Mouse (Mus musculus) myocyte (in vitro differentiated cells): ENCODE data around the gene Fam107b.

Experiments
- CEBPB ChIP-seq: IDR thresholded peaks from 2 replicates; pipeline ENCODE4 v1.6.1; 2011; ENCODE audit warnings: mild to moderate bottlenecking, moderate library complexity; ENCODE audit not compliant: poor library complexity, insufficient read depth, severe bottlenecking
- E2F4 ChIP-seq: IDR thresholded peaks from one replicate; pipeline ENCODE4 v1.6.1; 2011; ENCODE audit warnings: mild to moderate bottlenecking, control low read depth, moderate library complexity; ENCODE audit not compliant: insufficient read depth
- MAX ChIP-seq: IDR thresholded peaks from one replicate; pipeline ENCODE4 v1.6.1; 2011; ENCODE audit warnings: low read depth, mild to moderate bottlenecking, control low read depth
- MYOG ChIP-seq, 3 experiments: IDR thresholded peaks; one replicate each; pipeline ENCODE4 v1.6.1; 2011; ENCODE audit warnings: control low read depth in 2 of 3, low read depth in 2 of 3, mild to moderate bottlenecking in 2 of 3; ENCODE audit not compliant: insufficient read length in 2 of 3, control insufficient read depth in 1 of 3, insufficient read depth in 1 of 3
- POLR2A ChIP-seq: IDR thresholded peaks from one replicate; pipeline ENCODE4 v1.6.1; 2011; ENCODE audit warnings: low read depth, mild to moderate bottlenecking, control low read depth, moderate library complexity; ENCODE audit not compliant: insufficient read length
- POLR2AphosphoS2 ChIP-seq: IDR thresholded peaks from one replicate; pipeline ENCODE4 v1.6.1; 2011; ENCODE audit warnings: low read depth, control low read depth; ENCODE audit not compliant: insufficient read length
- REST ChIP-seq: IDR thresholded peaks from one replicate; pipeline ENCODE4 v1.6.1; 2011; ENCODE audit warnings: mild to moderate bottlenecking, control low read depth, moderate library complexity; ENCODE audit not compliant: insufficient read depth, insufficient read length
- SRF ChIP-seq: IDR thresholded peaks from one replicate; pipeline ENCODE4 v1.6.1; 2011; ENCODE audit warnings: low read depth; ENCODE audit not compliant: control insufficient read depth, insufficient read length
- TCF12 ChIP-seq: IDR thresholded peaks from one replicate; pipeline ENCODE4 v1.6.1; 2011; ENCODE audit warnings: mild to moderate bottlenecking, control low read depth; ENCODE audit not compliant: poor library complexity, insufficient read depth, severe bottlenecking
- USF1 ChIP-seq: IDR thresholded peaks from one replicate; pipeline ENCODE4 v1.6.1; 2011; ENCODE audit warnings: low read depth, mild to moderate bottlenecking, control low read depth, moderate library complexity

DNA sequence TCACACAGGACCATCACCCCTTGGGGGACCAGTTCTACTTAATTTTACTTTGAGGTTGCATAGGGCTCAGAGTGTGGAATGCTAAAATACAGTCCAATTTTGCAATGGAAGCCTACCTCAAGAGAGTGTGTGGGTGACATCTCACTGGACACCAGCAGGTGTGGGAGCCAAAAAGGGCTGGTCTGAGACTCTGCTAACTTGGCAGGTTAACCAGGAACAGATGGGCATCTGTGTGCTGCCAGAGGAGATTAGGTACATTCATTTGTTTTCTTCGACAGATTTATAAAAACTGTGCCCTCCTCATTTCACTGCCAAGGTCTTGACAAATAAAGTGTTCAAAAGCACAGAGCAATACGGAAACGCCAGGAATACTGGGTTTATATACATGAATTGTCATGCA, 32.3 kb downstream of the Fam107b start:
- TF ChIP-seq CEBPB = no peak
- no peak for TF ChIP-seq POLR2A
- TF ChIP-seq E2F4 = no peak
- no peak for TF ChIP-seq POLR2AphosphoS2
- no peak for TF ChIP-seq TCF12
- no peak for TF ChIP-seq REST
- TF ChIP-seq MYOG (IDR thresholded peaks at IDR 0.05; ENCODE audit: control insufficient read depth in 1 of 3, insufficient read depth in 1 of 3, insufficient read length in 2 of 3, low read depth in 2 of 3) = no peak
- TF ChIP-seq MAX = no peak
- TF ChIP-seq USF1 = no peak
- TF ChIP-seq SRF = no peak
